29 mouse cellular contexts compared by ENCODE assay signal in genomic region chr17:27023342-27023741, GRCm38 (mm10). TPM values are rescaled to one million over a fixed set of nuclear protein-coding genes. Genes with fewer than 3 reads are reported as not detected.
A peak's percentile ranks its signal among the peaks of the same experiment; 100 is the strongest.
DNase-seq lines count a peak whose midpoint lies in the region; ATAC-seq lines count a peak whose summit lies in the region.
"Had no signal": no experiment of that assay in that cellular context is flagged by ENCODE, and none has a peak within 500 bp of the region (broad histone marks: within the 10 kb centered on the region; RNA-seq: fewer than 3 reads in every experiment).

No protein-coding gene starts in this region.

- no peak for DNase-seq in heart, embryonic 10.5 days (ENCODE audit: low spot score)
- DNase-seq in heart, adult 18-20 months: no peak
- DNase-seq in liver, embryonic 11.5 days (ENCODE audit: low spot score): no peak
- DNase-seq in liver: no peak
- DNase-seq in embryonic facial prominence, embryonic 10.5 days (ENCODE audit: low spot score): no peak
- DNase-seq in spleen, postnatal 14 days (ENCODE audit: low spot score in 2 of 2): no peak
- DNase-seq in neural tube, embryonic 10.5 days (ENCODE audit: extremely low spot score, low spot score): no peak
- DNase-seq: adrenal gland, postnatal 10 days; adrenal gland, postnatal 36 days; B cell, adult 2 months; cerebellum, adult 11 months; cerebellum, adult 2 months; cerebellum, adult 9-11 months; cerebellum, postnatal 25 days; gastrocnemius, postnatal 25 days; heart, adult 2 months; heart, postnatal 10 days; heart, postnatal 36 days had no signal

- H3K36me3 ChIP-seq in heart, embryonic 10.5 days: peaks cover 70% of the 10 kb centered on the region
- peaks cover 31% of the 10 kb centered on the region for H3K36me3 ChIP-seq in liver, embryonic 11.5 days (ENCODE audit: control insufficient read depth, insufficient read depth, low read length)
- H3K36me3 ChIP-seq in embryonic facial prominence, embryonic 10.5 days (replicated peaks): peaks cover 71% of the 10 kb centered on the region

- 0 out of 2 replicates have a peak overlapping the region, but pooled peaks have one; percentile 36 for H3K27ac ChIP-seq in heart, embryonic 10.5 days
- H3K27ac ChIP-seq in liver, embryonic 11.5 days (ENCODE audit: low read depth, low read length): no peak overlapping the region
- H3K27ac ChIP-seq in embryonic facial prominence, embryonic 10.5 days (replicated peaks): 0 out of 2 replicates have a peak overlapping the region, but pooled peaks have one; percentile 8
- H3K27ac ChIP-seq: embryonic facial prominence, embryonic 13.5 days; forebrain, embryonic 12.5 days; forebrain, embryonic 15.5 days; heart, adult 2 months; heart, embryonic 15.5 days; hindbrain, embryonic 14.5 days; hindbrain, postnatal 0 days had no signal

- 77% methylated on average over 4 of the region's 4 CpGs for WGBS in heart, embryonic 10.5 days
- 73% methylated on average over 4 of the region's 4 CpGs for WGBS in liver, embryonic 11.5 days
- WGBS in embryonic facial prominence, embryonic 10.5 days: 90% methylated on average over 4 of the region's 4 CpGs

- H3K4me3 ChIP-seq in heart, embryonic 10.5 days: no peak overlapping the region
- no peak overlapping the region for H3K4me3 ChIP-seq in liver, embryonic 11.5 days (ENCODE audit: low read depth, low read length)
- H3K4me3 ChIP-seq in embryonic facial prominence, embryonic 10.5 days: no peak overlapping the region
- H3K4me3 ChIP-seq: embryonic facial prominence, embryonic 13.5 days; erythroblast, embryonic 14.5 days; forebrain, embryonic 12.5 days; forebrain, embryonic 15.5 days; heart, adult 2 months; heart, embryonic 15.5 days had no signal

- H3K27me3 ChIP-seq in heart, embryonic 10.5 days (ENCODE audit: insufficient read depth, poor library complexity, severe bottlenecking): no peaks in the 10 kb centered on the region
- H3K27me3 ChIP-seq in liver, embryonic 11.5 days (replicated peaks; ENCODE audit: control insufficient read depth, insufficient read depth, low read length): no peaks in the 10 kb centered on the region
- H3K27me3 ChIP-seq in embryonic facial prominence, embryonic 10.5 days (replicated peaks; ENCODE audit: low read depth, poor library complexity, severe bottlenecking): no peaks in the 10 kb centered on the region
- H3K27me3 ChIP-seq: embryonic facial prominence, embryonic 13.5 days; forebrain, embryonic 12.5 days; forebrain, embryonic 15.5 days; heart, embryonic 15.5 days; Patski had no signal

- peaks cover 27% of the 10 kb centered on the region for H3K4me1 ChIP-seq in heart, embryonic 10.5 days
- peaks cover 21% of the 10 kb centered on the region for H3K4me1 ChIP-seq in liver, embryonic 11.5 days (replicated peaks; ENCODE audit: control insufficient read depth, insufficient read depth, low read length)
- peaks cover 21% of the 10 kb centered on the region for H3K4me1 ChIP-seq in embryonic facial prominence, embryonic 10.5 days

- H3K4me2 ChIP-seq in liver, embryonic 11.5 days: no peak overlapping the region
- H3K4me2 ChIP-seq: embryonic facial prominence, embryonic 13.5 days; forebrain, embryonic 12.5 days; forebrain, embryonic 15.5 days; heart, embryonic 11.5 days; heart, embryonic 15.5 days; hindbrain, embryonic 14.5 days had no signal

- peak; percentile 56 for ATAC-seq in liver, embryonic 11.5 days (replicated peaks; ENCODE audit: low FRiP score)
- ATAC-seq in megakaryocyte progenitor cell, adult 5-6 weeks (replicated peaks; ENCODE audit: poor library complexity): peak; percentile 45
- ATAC-seq: forebrain, embryonic 15.5 days; hindbrain, postnatal 0 days; inflammation-experienced regulatory T-cells, adult 6 months; Patski had no signal

- H3K9ac ChIP-seq in liver, embryonic 11.5 days (ENCODE audit: low read depth, low read length): no peak overlapping the region
- H3K9ac ChIP-seq: embryonic facial prominence, embryonic 13.5 days; forebrain, embryonic 12.5 days; forebrain, embryonic 15.5 days; heart, embryonic 15.5 days; hindbrain, embryonic 14.5 days had no signal

- no peaks in the 10 kb centered on the region for H3K9me3 ChIP-seq in heart, embryonic 10.5 days
- H3K9me3 ChIP-seq in liver, embryonic 11.5 days (ENCODE audit: control insufficient read depth, low read length): no peaks in the 10 kb centered on the region
- H3K9me3 ChIP-seq in embryonic facial prominence, embryonic 10.5 days: no peaks in the 10 kb centered on the region
- H3K9me3 ChIP-seq: embryonic facial prominence, embryonic 13.5 days; forebrain, embryonic 12.5 days; forebrain, embryonic 15.5 days; heart, embryonic 15.5 days had no signal

RNA-seq across cellular contexts. Expression of gene Bak1, which starts 5.5 kb away (rescaled TPM):
- polyA plus RNA-seq in heart, embryonic 10.5 days (2016; fragmentation: Nextera tagmentation; extraction: Ambion mirVana): 4.0 and 6.8 TPM in 2 replicates
- 10 to 100 TPM; 14.9 to 16.4 TPM for total RNA-seq in heart, adult 18-20 months (2021)
- 10.8 and 11.3 TPM in 2 replicates for polyA plus RNA-seq in liver, embryonic 11.5 days (2014; fragmentation: Nextera tagmentation; extraction: Ambion mirVana)
- 2.8 and 3.3 TPM in 2 replicates for polyA plus RNA-seq in embryonic facial prominence, embryonic 10.5 days (2016; fragmentation: Nextera tagmentation; extraction: Ambion mirVana)
- 130 and 135 TPM in 2 replicates for total RNA-seq in megakaryocyte progenitor cell, adult 5-6 weeks (2015)
- 63.3 and 68.7 TPM in 2 replicates for total RNA-seq in megakaryocyte progenitor cell, adult 5-6 weeks (2017)

RNA-seq across cellular contexts. Expression of gene Itpr3, which starts 33.8 kb away (rescaled TPM):
- 2.9 TPM in 2 replicates for polyA plus RNA-seq in heart, embryonic 10.5 days (2016; fragmentation: Nextera tagmentation; extraction: Ambion mirVana)
- total RNA-seq in heart, adult 18-20 months (2021): 1 to 10 TPM; 4.1 to 5.8 TPM
- polyA plus RNA-seq in liver, embryonic 11.5 days (2014; fragmentation: Nextera tagmentation; extraction: Ambion mirVana): 1.8 and 2.0 TPM in 2 replicates
- polyA plus RNA-seq in embryonic facial prominence, embryonic 10.5 days (2016; fragmentation: Nextera tagmentation; extraction: Ambion mirVana): 2.3 and 4.0 TPM in 2 replicates
- 3.4 and 3.6 TPM in 2 replicates for total RNA-seq in megakaryocyte progenitor cell, adult 5-6 weeks (2015)
- total RNA-seq in megakaryocyte progenitor cell, adult 5-6 weeks (2017): 5.3 and 6.2 TPM in 2 replicates

RNA-seq across cellular contexts. Expression of gene Zbtb9, which starts 50.4 kb away (rescaled TPM):
- 12.5 and 14.6 TPM in 2 replicates for polyA plus RNA-seq in heart, embryonic 10.5 days (2016; fragmentation: Nextera tagmentation; extraction: Ambion mirVana)
- 1 to 10 TPM; 2.6 to 3.7 TPM for total RNA-seq in heart, adult 18-20 months (2021)
- polyA plus RNA-seq in liver, embryonic 11.5 days (2014; fragmentation: Nextera tagmentation; extraction: Ambion mirVana): 9.7 and 9.9 TPM in 2 replicates
- 20.1 and 20.6 TPM in 2 replicates for polyA plus RNA-seq in embryonic facial prominence, embryonic 10.5 days (2016; fragmentation: Nextera tagmentation; extraction: Ambion mirVana)
- 2.9 and 5.3 TPM in 2 replicates for total RNA-seq in megakaryocyte progenitor cell, adult 5-6 weeks (2015)
- total RNA-seq in megakaryocyte progenitor cell, adult 5-6 weeks (2017): 16.3 and 22.1 TPM in 2 replicates
